In genomic region chr12:80118588-80118987, GRCm38 (mm10) we compare ENCODE assay signal across 25 mouse cellular contexts. TPM values are rescaled to one million over a fixed set of nuclear protein-coding genes. Genes with fewer than 3 reads are reported as not detected.
DNase-seq lines count a peak whose midpoint lies in the region; ATAC-seq and TF ChIP-seq lines count a peak whose summit lies in the region.
"Had no signal": no experiment of that assay in that cellular context is flagged by ENCODE, and none has a peak within 500 bp of the region (broad histone marks: within the 10 kb centered on the region; RNA-seq: fewer than 3 reads in every experiment).

No protein-coding gene starts in this region.

- H3K27me3 ChIP-seq in kidney, adult 2 months (replicated peaks; ENCODE audit: control insufficient read depth, insufficient read depth, low read length), result no peaks in the 10 kb centered on the region
- no peaks in the 10 kb centered on the region for H3K27me3 ChIP-seq in liver, adult 2 months (ENCODE audit: control insufficient read depth, insufficient read depth, low read length)
- H3K27me3 ChIP-seq in liver, embryonic 12.5 days (replicated peaks), result no peaks in the 10 kb centered on the region
- H3K27me3 ChIP-seq in spleen, adult 2 months (ENCODE audit: control insufficient read depth, insufficient read depth, low read length), result no peaks in the 10 kb centered on the region
- H3K27me3 ChIP-seq in small intestine, adult 2 months (ENCODE audit: control insufficient read depth, insufficient read depth, low read length), result no peaks in the 10 kb centered on the region
- H3K27me3 ChIP-seq: embryonic facial prominence, embryonic 15.5 days; heart, embryonic 15.5 days; intestine, embryonic 15.5 days had no signal

- no peak overlapping the region for H3K9ac ChIP-seq in liver, adult 2 months (ENCODE audit: low read depth, low read length)
- no peak overlapping the region for H3K9ac ChIP-seq in liver, embryonic 12.5 days
- H3K9ac ChIP-seq: embryonic facial prominence, embryonic 15.5 days; forebrain, embryonic 13.5 days; heart, embryonic 15.5 days; intestine, embryonic 15.5 days; neural tube, embryonic 12.5 days had no signal

- 62% methylated on average over 1 of the region's 1 CpGs for WGBS in kidney, adult 2 months
- 83% methylated on average over 1 of the region's 1 CpGs for WGBS in liver, adult 2 months
- WGBS in liver, embryonic 12.5 days (ENCODE audit: insufficient replicate concordance), result 64% methylated on average over 1 of the region's 1 CpGs
- 70% methylated on average over 1 of the region's 1 CpGs for WGBS in spleen, adult 2 months
- 78% methylated on average over 1 of the region's 1 CpGs for WGBS in small intestine, adult 2 months

- peaks cover 9% of the 10 kb centered on the region; the same call in 1 of the 2 replicates for H3K4me1 ChIP-seq in kidney, adult 2 months (ENCODE audit: control insufficient read depth, insufficient read depth, low read length)
- peaks cover 30% of the 10 kb centered on the region for H3K4me1 ChIP-seq in liver, adult 2 months (ENCODE audit: control insufficient read depth, insufficient read depth, low read length)
- H3K4me1 ChIP-seq in liver, embryonic 12.5 days, result peaks cover 65% of the 10 kb centered on the region
- peaks cover 16% of the 10 kb centered on the region; the same call in 1 of the 2 replicates for H3K4me1 ChIP-seq in spleen, adult 2 months (ENCODE audit: control insufficient read depth, insufficient read depth, insufficient read length)
- peaks cover 24% of the 10 kb centered on the region for H3K4me1 ChIP-seq in small intestine, adult 2 months (ENCODE audit: control insufficient read depth, insufficient read depth, insufficient read length, low read length)

- no peak for TF ChIP-seq POLR2A in kidney, adult 2 months (IDR thresholded peaks at IDR 0.05; ENCODE audit: low read depth, low read length)
- TF ChIP-seq POLR2A in liver, adult 2 months (IDR thresholded peaks at IDR 0.05; ENCODE audit: extremely low read depth, insufficient read depth, low read length), result no peak
- no peak for TF ChIP-seq POLR2A in spleen, adult 2 months (IDR thresholded peaks at IDR 0.05; ENCODE audit: low read depth, low read length)
- no peak for TF ChIP-seq POLR2A in small intestine, adult 2 months (IDR thresholded peaks at IDR 0.05; ENCODE audit: low read depth, low read length)

- no peaks in the 10 kb centered on the region for H3K36me3 ChIP-seq in kidney, adult 2 months (ENCODE audit: control insufficient read depth, insufficient read depth, low read length)
- H3K36me3 ChIP-seq in liver, adult 2 months (ENCODE audit: control insufficient read depth, insufficient read depth, low read length), result peaks cover 3% of the 10 kb centered on the region; the same call in 1 of the 2 replicates
- H3K36me3 ChIP-seq in liver, embryonic 12.5 days, result peaks cover 22% of the 10 kb centered on the region
- H3K36me3 ChIP-seq in spleen, adult 2 months (ENCODE audit: control insufficient read depth, insufficient read depth, low read length), result peaks cover 8% of the 10 kb centered on the region
- H3K36me3 ChIP-seq in small intestine, adult 2 months (ENCODE audit: control insufficient read depth, insufficient read depth, low read length), result peaks cover 4% of the 10 kb centered on the region

- peaks cover 24% of the 10 kb centered on the region; the same call in 1 of the 2 replicates for H3K79me2 ChIP-seq in liver, adult 2 months (ENCODE audit: control insufficient read depth, insufficient read depth, low read length)

- H3K4me2 ChIP-seq in liver, embryonic 12.5 days, result no peak overlapping the region
- H3K4me2 ChIP-seq: embryonic facial prominence, embryonic 15.5 days; forebrain, embryonic 13.5 days; heart, embryonic 15.5 days; intestine, embryonic 15.5 days; midbrain, embryonic 11.5 days; neural tube, embryonic 12.5 days had no signal

- no peaks in the 10 kb centered on the region for H3K9me3 ChIP-seq in liver, embryonic 12.5 days (replicated peaks)
- H3K9me3 ChIP-seq: embryonic facial prominence, embryonic 10.5 days; embryonic facial prominence, embryonic 15.5 days; forebrain, embryonic 13.5 days; heart, embryonic 10.5 days; heart, embryonic 15.5 days; intestine, embryonic 15.5 days; neural tube, embryonic 12.5 days had no signal

- no peak overlapping the region for H3K27ac ChIP-seq in kidney, adult 2 months (ENCODE audit: insufficient read depth, low read depth, low read length)
- H3K27ac ChIP-seq in liver, adult 2 months (replicated peaks; ENCODE audit: insufficient read depth, low read depth, low read length), result peak overlapping the region; percentile 18; the same call in 1 of the 2 replicates
- no peak overlapping the region; the same call in 1 of the 2 replicates for H3K27ac ChIP-seq in liver, embryonic 12.5 days
- peak overlapping the region; percentile 37; the same call in 1 of the 2 replicates for H3K27ac ChIP-seq in spleen, adult 2 months (ENCODE audit: insufficient read depth, low read length)
- 0 out of 2 replicates have a peak overlapping the region, but pooled peaks have one; percentile 30 for H3K27ac ChIP-seq in small intestine, adult 2 months (ENCODE audit: insufficient read depth, low read depth, low read length)
- H3K27ac ChIP-seq: embryonic facial prominence, embryonic 10.5 days; embryonic facial prominence, embryonic 15.5 days; forebrain, embryonic 13.5 days; heart, embryonic 10.5 days; heart, embryonic 15.5 days; intestine, embryonic 15.5 days; neural tube, embryonic 12.5 days had no signal

- no peak for ATAC-seq in liver, embryonic 12.5 days
- ATAC-seq: forebrain, embryonic 13.5 days; hindbrain, embryonic 16.5 days; intestine, embryonic 15.5 days; midbrain, embryonic 16.5 days had no signal

- no peak overlapping the region for H3K4me3 ChIP-seq in kidney, adult 2 months (ENCODE audit: insufficient read depth, low read depth, low read length)
- no peak overlapping the region for H3K4me3 ChIP-seq in liver, adult 2 months (ENCODE audit: insufficient read depth, low read depth, low read length)
- no peak overlapping the region for H3K4me3 ChIP-seq in liver, embryonic 12.5 days
- H3K4me3 ChIP-seq in spleen, adult 2 months (ENCODE audit: extremely low read depth, insufficient read depth, insufficient read length), result no peak overlapping the region
- H3K4me3 ChIP-seq in small intestine, adult 2 months (ENCODE audit: low read depth, low read length), result no peak overlapping the region
- H3K4me3 ChIP-seq: embryonic facial prominence, embryonic 10.5 days; embryonic facial prominence, embryonic 15.5 days; forebrain, embryonic 13.5 days; heart, embryonic 10.5 days; heart, embryonic 15.5 days; intestine, embryonic 15.5 days; neural tube, embryonic 12.5 days had no signal

- peak; percentile 47 for DNase-seq in kidney, adult 2 months
- no peak for DNase-seq in kidney, adult 8-10 months
- DNase-seq in liver, adult 2 months (ENCODE audit: extremely low read depth, low read depth, low spot score), result peak; percentile 27
- DNase-seq in spleen, adult 2 months (ENCODE audit: low read depth in 1 of 2, low spot score in 2 of 2), result no peak
- DNase-seq in spleen, postnatal 36 days (ENCODE audit: low spot score in 2 of 2), result no peak
- no peak for DNase-seq in gastrocnemius, postnatal 25 days
- DNase-seq: cerebellum, adult 8-10 months; cerebellum, postnatal 25 days; gastrocnemius, postnatal 10 days; layer of hippocampus, postnatal 36 days; left cerebral cortex, postnatal 4 days; lung, postnatal 36 days; right cerebral cortex, adult 18-20 months had no signal

- TF ChIP-seq CTCF in kidney, adult 2 months (conservative IDR thresholded peaks at IDR 0.05; ENCODE audit: insufficient read depth, insufficient read length, low read depth, low read length), result no peak
- TF ChIP-seq CTCF in liver, adult 2 months (IDR thresholded peaks at IDR 0.05; ENCODE audit: low read depth, low read length), result no peak
- TF ChIP-seq CTCF in spleen, adult 2 months (IDR thresholded peaks at IDR 0.05; ENCODE audit: extremely low read depth, insufficient read depth, insufficient read length, insufficient replicate concordance), result no peak
- TF ChIP-seq CTCF in small intestine, adult 2 months (IDR thresholded peaks at IDR 0.05; ENCODE audit: extremely low read depth, insufficient read length, insufficient replicate concordance, low read depth, low read length), result no peak

RNA-seq across cellular contexts. Expression of gene Zfp36l1, which starts 5.8 kb away (rescaled TPM):
- 109 and 111 TPM in 2 replicates for polyA plus RNA-seq in kidney, adult 2 months (2012; rRNA removed)
- total RNA-seq in liver, adult 2 months (2014; rRNA removed), result 15.4 and 21.8 TPM in 2 replicates
- polyA plus RNA-seq in liver, adult 2 months (2012; rRNA removed), result 125 and 162 TPM in 2 replicates
- 23.9 and 24.2 TPM in 2 replicates for polyA plus RNA-seq in liver, embryonic 12.5 days (2016; fragmentation: Nextera tagmentation; extraction: Ambion mirVana)
- polyA plus RNA-seq in spleen, adult 2 months (2012; rRNA removed), result 251 and 372 TPM in 2 replicates
- polyA plus RNA-seq in small intestine, adult 2 months (2012; rRNA removed), result 60.1 and 118 TPM in 2 replicates
- total RNA-seq in gastrocnemius, postnatal 25 days (2021), result 10 to 100 TPM; 23.0 to 27.2 TPM

Comparison
In these comparisons a context has a peak if more than half of its experiments do, and no peak if none do; other contexts are left out.
1. DNase-seq: peak in kidney, adult 2 months (single experiment) and liver, adult 2 months (single experiment); none in kidney, adult 8-10 months (0 of 2), spleen, adult 2 months (0 of 2), spleen, postnatal 36 days (0 of 2) and gastrocnemius, postnatal 25 days (single experiment).
2. H3K27ac ChIP-seq: peak in liver, adult 2 months (single experiment), spleen, adult 2 months (single experiment) and small intestine, adult 2 months (single experiment); none in kidney, adult 2 months (single experiment) and liver, embryonic 12.5 days (single experiment).